Mouse (Mus musculus) thymus, adult 2 months (tissue): ENCODE measurements around the gene Gm42791. TPM values are rescaled to one million over a fixed set of nuclear protein-coding genes. Genes with fewer than 3 reads are reported as not detected.

Experiments used
- DNase-seq: peaks from one replicate; pipeline ENCODE4 v3.0.0; 2021
- H3K27ac ChIP-seq: fragments of 200-500 bp; 2 replicates; pipeline ENCODE4 v1.5.1; 2012; ENCODE audit warnings: low read length, control low read depth; ENCODE audit not compliant: control insufficient read depth, insufficient read depth
- H3K27me3 ChIP-seq: fragments of 200-500 bp; 2 replicates; pipeline ENCODE4 v1.6.1; 2012; ENCODE audit warnings: mild to moderate bottlenecking, low read length, moderate library complexity, mixed read lengths; ENCODE audit not compliant: control insufficient read depth, insufficient read depth
- H3K36me3 ChIP-seq: fragments of 200-500 bp; 2 replicates; pipeline ENCODE4 v1.6.1; 2012; ENCODE audit warnings: mild to moderate bottlenecking, low read length, moderate library complexity; ENCODE audit not compliant: control insufficient read depth, insufficient read depth
- H3K4me1 ChIP-seq: fragments of 200-500 bp; replicated peaks from 2 replicates; pipeline ENCODE4 v1.6.1; 2012; ENCODE audit warnings: low read length; ENCODE audit not compliant: control insufficient read depth, insufficient read depth
- H3K4me3 ChIP-seq: fragments of 200-500 bp; 2 replicates; pipeline ENCODE4 v1.5.1; 2012; ENCODE audit warnings: mild to moderate bottlenecking, low read length, control low read depth, moderate library complexity; ENCODE audit not compliant: control insufficient read depth, insufficient read depth
- CTCF ChIP-seq: fragments of 200-500 bp; IDR thresholded peaks from 2 replicates; pipeline ENCODE4 v1.5.1; 2012; ENCODE audit warnings: mild to moderate bottlenecking, control low read depth, low read length, moderate library complexity, borderline replicate concordance; ENCODE audit not compliant: control insufficient read depth, poor library complexity, insufficient read depth; ENCODE audit errors: extremely low read depth
- POLR2A ChIP-seq: fragments of 200-500 bp; IDR thresholded peaks from 2 replicates; pipeline ENCODE4 v1.6.1; 2012; ENCODE audit warnings: mild to moderate bottlenecking, low read length, control low read depth, moderate library complexity; ENCODE audit not compliant: control insufficient read depth, poor library complexity, insufficient read depth; ENCODE audit errors: extremely low read depth
- WGBS: fragments of 180-500 bp; shearing (Covaris S2); methylation state at CpG from one replicate; pipeline ENCODE4 v1.1.7; 2018; 5-methylcytosine and 5-hydroxymethylcytosine counted together
- polyA plus RNA-seq: library from polyadenylated mRNA; depleted of rRNA; stranded (reverse); fragments of >200 nt; gene quantifications from 2 replicates; pipeline ENCODE4 v1.2.3, GENCODE M21; 2012

Gene Gm42791
- polyA plus RNA-seq, 1 experiment: not detected

DNA sequence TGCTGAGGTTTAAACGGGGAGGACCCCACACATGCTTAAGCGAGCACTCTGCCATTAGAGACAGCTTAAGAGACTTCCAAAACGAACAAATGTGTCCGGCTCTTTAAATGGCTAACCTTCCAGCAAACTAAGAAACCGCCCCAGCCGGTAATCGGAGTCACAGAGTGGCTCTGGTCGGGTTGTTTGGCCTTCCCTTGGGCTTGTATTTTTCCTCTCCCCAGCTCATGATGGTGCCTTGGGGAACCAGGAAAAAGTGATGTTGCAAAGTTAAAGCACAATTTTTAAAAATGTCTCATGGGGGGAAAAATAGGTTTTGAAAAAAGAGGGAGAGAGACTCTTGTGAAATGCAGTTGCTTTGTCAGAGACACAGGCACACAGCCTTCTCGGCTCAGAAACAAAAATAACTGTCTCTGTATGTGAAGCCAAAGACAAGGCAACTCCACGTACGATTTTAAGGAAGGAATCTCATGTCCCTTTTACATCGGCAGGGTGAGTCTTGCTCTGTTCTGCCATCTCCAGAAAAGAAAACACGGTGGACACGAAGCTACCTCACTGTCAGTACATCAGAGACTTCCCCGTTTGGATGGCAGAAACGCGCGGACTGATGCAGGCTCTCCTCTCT lies 25.2 kb upstream of the Gm42791 start:
- H3K36me3 ChIP-seq: no peaks in the 10 kb centered on the region
- H3K4me1 ChIP-seq: peaks cover 28% of the 10 kb centered on the region
- no peaks in the 10 kb centered on the region for H3K27me3 ChIP-seq
- 52% methylated on average over 18 of the region's 18 CpGs for WGBS
- H3K4me3 ChIP-seq: 0 out of 2 replicates have a peak overlapping the region, but pooled peaks have one; percentile 10
- DNase-seq: no peak
- no peak overlapping the region for H3K27ac ChIP-seq
- TF ChIP-seq CTCF (no peak), POLR2A (no peak)

DNA sequence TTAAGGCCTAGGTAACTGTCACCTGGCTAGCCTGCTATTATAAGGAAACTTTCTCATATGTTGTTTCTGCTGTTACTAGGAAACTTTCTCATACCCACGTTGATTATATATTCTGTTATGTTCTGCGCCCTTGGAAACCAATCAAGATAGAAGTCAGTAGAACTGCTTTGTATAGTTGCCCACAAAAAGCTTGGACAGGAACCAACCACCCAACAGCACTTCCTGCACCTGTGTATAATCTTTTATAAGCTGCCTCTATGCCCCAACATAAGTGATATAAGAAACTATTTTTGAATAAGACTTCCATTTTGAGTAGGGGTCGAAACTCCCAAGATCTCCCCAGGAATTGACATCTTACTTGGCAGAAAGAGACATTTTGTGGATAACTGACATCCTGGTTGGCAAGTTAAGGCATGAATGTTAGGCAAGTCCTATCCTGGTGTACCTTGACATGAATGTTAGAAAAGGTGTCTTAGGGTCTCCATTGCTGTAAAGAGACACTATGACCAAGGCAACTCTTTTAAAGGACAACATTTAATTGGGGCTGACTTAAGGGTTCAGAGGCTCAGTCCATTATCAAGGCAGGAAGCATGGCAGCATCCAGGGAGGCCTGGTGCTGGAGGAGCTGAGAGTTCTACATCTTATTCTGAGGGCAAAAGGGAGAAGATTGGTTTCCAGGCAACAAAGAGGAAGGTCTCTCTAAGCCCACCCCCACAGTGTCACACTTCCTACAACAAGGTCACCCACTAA lies 22.9 kb upstream of the Gm42791 start:
- TF ChIP-seq CTCF (no peak), POLR2A (no peak)
- H3K27me3 ChIP-seq: no peaks in the 10 kb centered on the region
- WGBS: 7% methylated on average over 3 of the region's 3 CpGs
- H3K27ac ChIP-seq: no peak overlapping the region
- H3K4me3 ChIP-seq: no peak overlapping the region
- peaks cover 48% of the 10 kb centered on the region for H3K4me1 ChIP-seq
- DNase-seq: no peak
- H3K36me3 ChIP-seq: no peaks in the 10 kb centered on the region

DNA sequence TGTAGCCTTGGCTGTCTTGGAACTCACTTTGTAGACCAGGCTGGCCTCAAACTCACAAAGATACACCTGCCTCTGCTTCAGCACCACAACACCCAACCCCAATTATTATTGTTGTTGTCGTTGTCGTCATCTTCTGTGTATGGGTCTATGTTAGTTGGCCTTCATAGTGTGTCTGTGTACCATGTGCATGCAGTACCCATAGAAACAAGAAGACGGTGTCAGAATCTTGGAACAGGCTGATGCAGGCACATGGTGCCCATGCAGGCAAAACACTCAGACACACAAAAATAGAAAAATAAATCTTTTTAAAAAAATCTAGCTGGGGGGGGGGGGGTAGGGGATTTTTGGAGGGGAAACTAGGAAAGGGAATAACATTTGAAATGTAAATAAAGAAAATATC lies 22.2 kb upstream of the Gm42791 start:
- Histone ChIP-seq H3K4me1 (peaks cover 48% of the 10 kb centered on the region), H3K27ac (no peak overlapping the region), H3K36me3 (no peaks in the 10 kb centered on the region), H3K4me3 (no peak overlapping the region), H3K27me3 (no peaks in the 10 kb centered on the region)
- no peak for DNase-seq
- TF ChIP-seq POLR2A (no peak), CTCF (no peak)
- WGBS: 85% methylated on average over 3 of the region's 3 CpGs

DNA sequence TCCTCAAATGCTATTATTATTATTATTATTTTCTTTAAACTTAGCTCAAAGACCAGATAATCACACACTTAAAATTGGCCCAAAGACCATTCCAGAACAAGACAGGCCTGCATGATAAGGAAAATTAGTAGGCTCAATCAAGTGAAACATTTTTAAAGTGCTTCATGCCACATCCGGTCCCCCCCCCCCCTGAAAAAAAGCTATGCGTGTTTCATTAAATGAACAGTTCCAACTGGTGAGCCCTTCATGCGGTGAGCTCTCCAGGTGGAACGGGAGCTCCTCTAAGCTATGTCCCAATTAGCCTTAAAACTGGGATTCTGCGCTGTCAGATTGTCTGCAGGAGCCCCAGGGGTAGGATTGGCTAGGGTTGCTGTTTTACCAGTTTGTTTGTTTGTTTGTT lies 21.3 kb upstream of the Gm42791 start:
- no peak overlapping the region for H3K27ac ChIP-seq
- H3K36me3 ChIP-seq: no peaks in the 10 kb centered on the region
- no peaks in the 10 kb centered on the region for H3K27me3 ChIP-seq
- 35% methylated on average over 5 of the region's 5 CpGs for WGBS
- no peak overlapping the region for H3K4me3 ChIP-seq
- no peak for DNase-seq
- H3K4me1 ChIP-seq: peaks cover 48% of the 10 kb centered on the region
- TF ChIP-seq CTCF: no peak
- no peak for TF ChIP-seq POLR2A

DNA sequence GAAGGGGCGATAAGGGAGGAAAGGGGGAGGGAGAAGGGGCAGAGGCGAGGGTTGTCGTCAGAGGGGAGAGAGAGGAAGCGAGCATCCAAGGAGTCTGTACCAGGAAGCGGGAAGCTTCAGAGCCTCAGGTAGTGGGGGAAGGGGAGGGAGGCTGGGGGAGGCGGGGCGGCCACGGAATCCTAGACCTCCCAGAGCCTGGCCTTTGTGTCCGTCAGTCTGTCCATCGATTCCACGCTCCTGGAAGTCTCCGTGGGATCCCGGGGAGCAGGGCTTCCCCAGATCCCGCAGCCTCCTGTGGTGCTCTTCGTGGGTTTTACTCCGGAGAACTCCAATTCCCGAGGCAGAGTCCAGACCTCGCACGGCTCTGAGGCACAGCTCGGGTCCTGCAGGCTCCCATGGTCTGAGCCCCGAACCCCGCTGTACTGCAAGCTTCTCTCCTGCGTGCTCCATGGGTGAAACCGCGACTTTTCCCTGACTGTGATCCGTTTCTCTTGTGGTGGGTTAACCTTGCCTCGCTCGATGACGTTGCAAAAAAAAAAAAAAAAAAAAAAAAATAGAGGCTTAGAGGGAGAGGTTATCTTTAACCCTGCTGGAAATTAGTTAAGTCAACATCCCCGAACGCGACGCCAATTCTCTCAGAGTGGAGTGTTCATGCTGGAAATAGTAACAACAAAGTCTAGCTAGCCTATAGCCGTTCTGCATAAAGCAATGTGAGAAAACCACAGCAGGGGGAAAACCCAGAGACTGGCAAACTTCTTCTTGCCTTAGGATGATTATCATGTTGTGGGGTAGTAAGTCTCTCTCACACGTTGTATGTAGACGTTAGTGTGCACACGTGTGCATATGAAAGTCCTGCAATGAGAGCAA lies 20.6 kb upstream of the Gm42791 start:
- under 1% methylated on average over 35 of the region's 37 CpGs for WGBS
- no peak for DNase-seq
- TF ChIP-seq CTCF (no peak), POLR2A (no peak; the same call in 1 of the 2 replicates)
- Histone ChIP-seq H3K27ac (peak overlapping the region; percentile 93), H3K36me3 (no peaks in the 10 kb centered on the region), H3K4me3 (peak overlapping the region; percentile 83), H3K4me1 (peaks cover 42% of the 10 kb centered on the region), H3K27me3 (no peaks in the 10 kb centered on the region)

DNA sequence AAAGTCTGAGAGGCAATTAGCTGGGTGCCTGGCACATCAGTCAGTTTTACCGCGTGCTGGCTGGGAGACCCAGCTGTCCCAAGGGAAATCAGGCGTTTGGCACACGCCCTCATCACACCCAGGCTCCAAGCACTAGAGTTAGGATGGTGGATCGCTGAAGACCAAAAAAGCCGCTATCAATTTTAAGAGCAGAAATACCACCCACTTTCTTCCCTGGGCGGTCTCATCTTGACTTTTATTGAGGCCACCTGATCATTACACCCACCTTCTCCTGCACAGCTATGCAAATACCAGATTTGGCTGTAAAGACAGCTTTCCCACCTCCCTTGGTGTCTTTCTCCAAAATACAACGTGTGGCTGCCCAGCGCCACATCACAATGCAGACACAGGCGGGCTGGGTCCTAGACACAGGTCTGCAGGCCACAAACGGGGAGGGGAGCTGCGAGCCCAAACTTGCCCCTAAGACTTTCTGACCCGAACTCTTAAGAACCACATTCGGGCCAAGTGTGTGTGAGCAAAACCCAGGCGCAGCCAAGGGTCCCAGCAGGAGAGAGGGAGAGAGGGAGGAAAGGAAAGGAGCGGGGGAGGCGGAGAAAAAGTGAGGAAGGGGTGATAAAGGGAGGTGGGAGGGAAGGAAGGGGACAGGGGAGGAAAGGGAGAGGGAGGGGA lies 19.8 kb upstream of the Gm42791 start:
- Histone ChIP-seq H3K36me3 (no peaks in the 10 kb centered on the region), H3K27me3 (no peaks in the 10 kb centered on the region), H3K27ac (peak overlapping the region; percentile 93), H3K4me1 (peaks cover 36% of the 10 kb centered on the region), H3K4me3 (peak overlapping the region; percentile 83)
- no peak for DNase-seq
- 22% methylated on average over 17 of the region's 17 CpGs for WGBS
- TF ChIP-seq CTCF (no peak), POLR2A (no peak; the same call in 1 of the 2 replicates)
